21 mouse cellular contexts compared by ENCODE assay signal in the genomic region with DNA sequence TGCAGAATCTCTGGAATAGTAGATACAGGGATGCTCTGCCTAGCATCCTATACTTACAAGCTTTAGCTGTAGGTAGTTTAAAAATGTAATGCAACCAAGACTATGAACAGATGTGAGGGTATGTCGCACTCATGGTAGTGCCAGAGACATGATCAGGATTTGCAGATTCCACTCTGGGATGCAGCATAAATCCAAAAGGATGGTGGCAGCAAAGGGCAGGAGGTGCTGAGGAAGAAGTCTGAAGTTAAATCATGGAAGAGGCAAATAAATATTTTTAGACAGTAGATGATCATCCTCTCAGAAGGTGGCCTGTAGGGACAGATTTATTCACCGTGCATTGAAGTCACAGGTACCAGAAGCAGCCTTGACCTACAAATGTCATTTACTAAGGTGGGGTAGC.
DNase-seq lines count a peak whose midpoint lies in the region; ATAC-seq and TF ChIP-seq lines count a peak whose summit lies in the region.
"Had no signal": no experiment of that assay in that cellular context is flagged by ENCODE, and none has a peak within 500 bp of the region (broad histone marks: within the 10 kb centered on the region; RNA-seq: fewer than 3 reads in every experiment).

No protein-coding gene starts in this region.

- no peaks in the 10 kb centered on the region for H3K36me3 ChIP-seq in hindbrain, postnatal 0 days (ENCODE audit: insufficient read depth, low read length)
- H3K36me3 ChIP-seq in hindbrain, embryonic 11.5 days (ENCODE audit: control insufficient read depth, insufficient read depth, low read length), result no peaks in the 10 kb centered on the region
- no peaks in the 10 kb centered on the region for H3K36me3 ChIP-seq in midbrain, embryonic 14.5 days (ENCODE audit: control insufficient read depth, insufficient read depth, low read length)
- H3K36me3 ChIP-seq in midbrain, embryonic 16.5 days (ENCODE audit: control insufficient read depth, insufficient read depth, low read length), result no peaks in the 10 kb centered on the region
- H3K36me3 ChIP-seq: embryonic facial prominence, embryonic 15.5 days; forebrain, embryonic 10.5 days; forebrain, embryonic 15.5 days; heart, embryonic 15.5 days had no signal

- ATAC-seq in hindbrain, postnatal 0 days, result no peak
- no peak for ATAC-seq in hindbrain, embryonic 11.5 days (ENCODE audit: low FRiP score)
- no peak for ATAC-seq in midbrain, embryonic 14.5 days (ENCODE audit: low FRiP score, low TSS enrichment)
- ATAC-seq in midbrain, embryonic 16.5 days, result no peak
- no peak for ATAC-seq in inflammation-experienced regulatory T-cells, adult 6 months
- ATAC-seq: forebrain, embryonic 15.5 days had no signal

- no peaks in the 10 kb centered on the region for H3K9me3 ChIP-seq in hindbrain, postnatal 0 days (ENCODE audit: low read length)
- no peaks in the 10 kb centered on the region for H3K9me3 ChIP-seq in hindbrain, embryonic 11.5 days (ENCODE audit: control insufficient read depth, low read length)
- H3K9me3 ChIP-seq in midbrain, embryonic 14.5 days (ENCODE audit: control insufficient read depth, low read length), result no peaks in the 10 kb centered on the region
- no peaks in the 10 kb centered on the region for H3K9me3 ChIP-seq in midbrain, embryonic 16.5 days (replicated peaks; ENCODE audit: control insufficient read depth, low read length, poor library complexity, severe bottlenecking)
- H3K9me3 ChIP-seq: embryonic facial prominence, embryonic 15.5 days; forebrain, embryonic 10.5 days; forebrain, embryonic 15.5 days; heart, embryonic 15.5 days had no signal

- peak; percentile 14 for DNase-seq in hindbrain, postnatal 0 days (ENCODE audit: low spot score)
- DNase-seq in hindbrain, embryonic 11.5 days (ENCODE audit: low spot score), result no peak
- DNase-seq in midbrain, embryonic 14.5 days, result peak; percentile 3
- peak; percentile 4 for DNase-seq in brain, embryonic 14.5 days (ENCODE audit: low read depth)
- DNase-seq: adrenal gland, adult 2 months; adrenal gland, postnatal 25 days; cerebellum, adult 11 months; cerebellum, adult 9-11 months; embryo, embryonic 11 days; gastrocnemius, postnatal 10 days; heart, adult 18-20 months; heart, postnatal 14 days had no signal

- H3K4me1 ChIP-seq in hindbrain, postnatal 0 days (ENCODE audit: insufficient read depth, low read length), result no peaks in the 10 kb centered on the region
- H3K4me1 ChIP-seq in hindbrain, embryonic 11.5 days (replicated peaks; ENCODE audit: control insufficient read depth, insufficient read depth, low read length), result no peaks in the 10 kb centered on the region
- H3K4me1 ChIP-seq in midbrain, embryonic 14.5 days (ENCODE audit: control insufficient read depth, insufficient read depth, low read length), result no peaks in the 10 kb centered on the region
- no peaks in the 10 kb centered on the region for H3K4me1 ChIP-seq in midbrain, embryonic 16.5 days (ENCODE audit: control insufficient read depth, insufficient read depth, low read length)
- H3K4me1 ChIP-seq: embryonic facial prominence, embryonic 15.5 days; forebrain, embryonic 15.5 days; heart, embryonic 15.5 days had no signal

- no peak overlapping the region for H3K9ac ChIP-seq in hindbrain, postnatal 0 days (replicated peaks; ENCODE audit: low read length)
- no peak overlapping the region for H3K9ac ChIP-seq in hindbrain, embryonic 11.5 days (ENCODE audit: low read depth, low read length)
- no peak overlapping the region for H3K9ac ChIP-seq in midbrain, embryonic 14.5 days (replicated peaks; ENCODE audit: low read length)
- H3K9ac ChIP-seq in midbrain, embryonic 16.5 days (ENCODE audit: low read depth, low read length), result no peak overlapping the region
- H3K9ac ChIP-seq: embryonic facial prominence, embryonic 15.5 days; forebrain, embryonic 15.5 days; heart, embryonic 15.5 days; hindbrain, embryonic 14.5 days had no signal

- no peak overlapping the region for H3K27ac ChIP-seq in hindbrain, postnatal 0 days
- H3K27ac ChIP-seq in hindbrain, embryonic 11.5 days (ENCODE audit: low read depth, low read length), result no peak overlapping the region
- no peak overlapping the region for H3K27ac ChIP-seq in midbrain, embryonic 14.5 days (replicated peaks; ENCODE audit: low read depth, low read length)
- no peak overlapping the region for H3K27ac ChIP-seq in midbrain, embryonic 16.5 days (ENCODE audit: low read length)
- H3K27ac ChIP-seq: embryonic facial prominence, embryonic 15.5 days; forebrain, embryonic 10.5 days; forebrain, embryonic 15.5 days; heart, embryonic 15.5 days; hindbrain, embryonic 14.5 days had no signal

- H3K4me2 ChIP-seq in hindbrain, postnatal 0 days (ENCODE audit: low read depth, low read length), result no peak overlapping the region
- H3K4me2 ChIP-seq in hindbrain, embryonic 11.5 days (replicated peaks; ENCODE audit: low read depth, low read length), result no peak overlapping the region
- H3K4me2 ChIP-seq in midbrain, embryonic 14.5 days (ENCODE audit: low read length), result no peak overlapping the region
- no peak overlapping the region for H3K4me2 ChIP-seq in midbrain, embryonic 16.5 days (ENCODE audit: low read length)
- H3K4me2 ChIP-seq: embryonic facial prominence, embryonic 15.5 days; forebrain, embryonic 15.5 days; heart, embryonic 11.5 days; heart, embryonic 15.5 days; hindbrain, embryonic 14.5 days had no signal

- TF ChIP-seq CTCF in hindbrain, postnatal 0 days (IDR thresholded peaks at IDR 0.05; ENCODE audit: low read depth), result peak; percentile 50
- no peak for TF ChIP-seq CTCF in brain, embryonic 14.5 days (IDR thresholded peaks at IDR 0.05; ENCODE audit: borderline replicate concordance, extremely low read depth, insufficient read depth, insufficient read length)

- H3K27me3 ChIP-seq in hindbrain, postnatal 0 days (ENCODE audit: insufficient read depth, low read length), result no peaks in the 10 kb centered on the region
- H3K27me3 ChIP-seq in hindbrain, embryonic 11.5 days (ENCODE audit: control insufficient read depth, insufficient read depth, low read length), result no peaks in the 10 kb centered on the region
- no peaks in the 10 kb centered on the region for H3K27me3 ChIP-seq in midbrain, embryonic 14.5 days (ENCODE audit: control insufficient read depth, insufficient read depth, low read length)
- no peaks in the 10 kb centered on the region for H3K27me3 ChIP-seq in midbrain, embryonic 16.5 days (ENCODE audit: control insufficient read depth, insufficient read depth, low read depth, low read length)
- H3K27me3 ChIP-seq: embryonic facial prominence, embryonic 15.5 days; forebrain, embryonic 15.5 days; heart, embryonic 15.5 days had no signal

- TF ChIP-seq POLR2A in brain, embryonic 14.5 days (IDR thresholded peaks at IDR 0.05; ENCODE audit: borderline replicate concordance, extremely low read depth, insufficient read depth, insufficient read length, poor library complexity, severe bottlenecking), result no peak

- WGBS in hindbrain, postnatal 0 days, result 82% methylated on average over 2 of the region's 2 CpGs
- WGBS in hindbrain, embryonic 11.5 days, result 97% methylated on average over 2 of the region's 2 CpGs
- whole genome bisulfite sequencing in midbrain, embryonic 14.5 days, result 90% methylated on average over 2 of the region's 2 CpGs
- WGBS in midbrain, embryonic 16.5 days, result 85% methylated on average over 2 of the region's 2 CpGs

- no peak overlapping the region for H3K4me3 ChIP-seq in hindbrain, postnatal 0 days (ENCODE audit: low read length)
- no peak overlapping the region for H3K4me3 ChIP-seq in hindbrain, embryonic 11.5 days (ENCODE audit: low read depth, low read length)
- H3K4me3 ChIP-seq in midbrain, embryonic 14.5 days (replicated peaks; ENCODE audit: low read depth, low read length), result no peak overlapping the region
- H3K4me3 ChIP-seq in midbrain, embryonic 16.5 days (ENCODE audit: low read depth, low read length), result no peak overlapping the region
- H3K4me3 ChIP-seq: embryonic facial prominence, embryonic 15.5 days; erythroblast, embryonic 14.5 days; forebrain, embryonic 10.5 days; forebrain, embryonic 15.5 days; heart, embryonic 15.5 days had no signal
